Mouse (Mus musculus) MEL (cell line): ENCODE data around the gene Kalrn. TPM values are rescaled to one million over a fixed set of nuclear protein-coding genes. Genes with fewer than 3 reads are reported as not detected.

Source experiments
- DNase-seq: peaks from one replicate; pipeline ENCODE4 v3.0.0; 2011; ENCODE audit warnings: low read depth, low spot score
- H3K27ac ChIP-seq: 2 replicates; pipeline ENCODE4 v1.5.1; 2012; ENCODE audit warnings: low read depth, mild to moderate bottlenecking, control low read depth, low read length, moderate library complexity; ENCODE audit not compliant: control insufficient read depth
- H3K27me3 ChIP-seq, 2 experiments: fragments of 150-350 bp in 1 of 2; sonication (generic) in 1 of 2; 2 replicates each; pipeline ENCODE4 v1.6.1; 2012; ENCODE audit warnings: low read length in 2 of 2, mild to moderate bottlenecking in 2 of 2, improper control_type of control experiment in 1 of 2, moderate library complexity in 1 of 2; ENCODE audit not compliant: insufficient read depth in 2 of 2, control insufficient read depth in 1 of 2
- H3K36me3 ChIP-seq, 2 experiments: 2 replicates each; pipeline ENCODE4 v1.6.1; 2012 to 2014; ENCODE audit warnings: low read length in 2 of 2, improper control_type of control experiment in 1 of 2, inconsistent platforms in 1 of 2, mild to moderate bottlenecking in 1 of 2; ENCODE audit not compliant: insufficient read depth in 2 of 2, control insufficient read depth in 1 of 2
- H3K4me1 ChIP-seq, 2 experiments: fragments of 150-350 bp in 1 of 2; sonication (generic) in 1 of 2; 2 replicates each; pipeline ENCODE4 v1.6.1; 2012; ENCODE audit warnings: low read length in 2 of 2, improper control_type of control experiment in 1 of 2, mild to moderate bottlenecking in 1 of 2; ENCODE audit not compliant: insufficient read depth in 2 of 2, control insufficient read depth in 1 of 2
- H3K4me3 ChIP-seq, 2 experiments: fragments of 150-350 bp in 1 of 2; sonication (generic) in 1 of 2; 2 replicates each; pipeline ENCODE4 v1.5.1; 2012; ENCODE audit warnings: low read depth in 2 of 2, low read length in 2 of 2, mild to moderate bottlenecking in 2 of 2, moderate library complexity in 2 of 2, control low read depth in 1 of 2, improper control_type of control experiment in 1 of 2; ENCODE audit not compliant: control insufficient read depth in 1 of 2, insufficient read depth in 1 of 2
- H3K79me2 ChIP-seq: 2 replicates; pipeline ENCODE4 v1.6.1; 2012; ENCODE audit warnings: mild to moderate bottlenecking, low read length, moderate library complexity; ENCODE audit not compliant: control insufficient read depth, poor library complexity, insufficient read depth
- H3K9ac ChIP-seq: 2 replicates; pipeline ENCODE4 v1.6.1; 2012; ENCODE audit warnings: low read depth, mild to moderate bottlenecking, control low read depth, low read length, moderate library complexity; ENCODE audit not compliant: control insufficient read depth, poor library complexity, severe bottlenecking
- H3K9me3 ChIP-seq: fragments of 150-350 bp; sonication (generic); replicated peaks from 2 replicates; pipeline ENCODE4 v1.6.1; 2012; ENCODE audit warnings: mild to moderate bottlenecking, low read length, improper control_type of control experiment, moderate library complexity; ENCODE audit not compliant: insufficient read depth
- BHLHE40 ChIP-seq: IDR thresholded peaks from 2 replicates; pipeline ENCODE4 v1.6.1; 2012; ENCODE audit warnings: low read depth, mild to moderate bottlenecking, inconsistent platforms, low read length, improper control_type of control experiment, borderline replicate concordance
- CHD1 ChIP-seq: IDR thresholded peaks from 2 replicates; pipeline ENCODE4 v1.6.1; 2012; ENCODE audit warnings: low read depth, mild to moderate bottlenecking, inconsistent platforms, low read length, improper control_type of control experiment
- CHD2 ChIP-seq: IDR thresholded peaks from 2 replicates; pipeline ENCODE4 v1.6.1; 2011; ENCODE audit warnings: low read length, improper control_type of control experiment
- E2F4 ChIP-seq: IDR thresholded peaks from 2 replicates; pipeline ENCODE4 v1.6.1; 2011; ENCODE audit warnings: low read depth, low read length, improper control_type of control experiment, borderline replicate concordance
- ELF1 ChIP-seq: IDR thresholded peaks from 2 replicates; pipeline ENCODE4 v1.6.1; 2014; ENCODE audit warnings: low read depth, mild to moderate bottlenecking, inconsistent platforms, low read length, improper control_type of control experiment, moderate library complexity
- GABPA ChIP-seq: IDR thresholded peaks from 2 replicates; pipeline ENCODE4 v1.6.1; 2012; ENCODE audit warnings: low read depth, mild to moderate bottlenecking, inconsistent platforms, low read length, improper control_type of control experiment, moderate library complexity
- GATA1 ChIP-seq: IDR thresholded peaks from 2 replicates; pipeline ENCODE4 v1.6.1; 2011; ENCODE audit warnings: low read depth, low read length, improper control_type of control experiment
- HCFC1 ChIP-seq: IDR thresholded peaks from 2 replicates; pipeline ENCODE4 v1.6.1; 2012; ENCODE audit warnings: low read depth, mild to moderate bottlenecking, inconsistent platforms, low read length, improper control_type of control experiment, moderate library complexity
- JUND ChIP-seq: IDR thresholded peaks from 2 replicates; pipeline ENCODE4 v1.6.1; 2011; ENCODE audit warnings: low read depth, mild to moderate bottlenecking, improper control_type of control experiment, low read length
- KAT2A ChIP-seq: conservative IDR thresholded peaks from 2 replicates; pipeline ENCODE4 v1.6.1; 2012; ENCODE audit warnings: low read depth, low read length, improper control_type of control experiment, inconsistent platforms
- MAFK ChIP-seq: IDR thresholded peaks from 2 replicates; pipeline ENCODE4 v1.6.1; 2011; ENCODE audit warnings: low read depth, mild to moderate bottlenecking, low read length, improper control_type of control experiment, borderline replicate concordance
- MYB ChIP-seq: IDR thresholded peaks from 2 replicates; pipeline ENCODE4 v1.6.1; 2011; ENCODE audit warnings: mild to moderate bottlenecking, low read depth, low read length, improper control_type of control experiment
- MYC ChIP-seq: IDR thresholded peaks from 2 replicates; pipeline ENCODE4 v1.6.1; 2011; ENCODE audit warnings: low read depth, mild to moderate bottlenecking, low read length, improper control_type of control experiment, moderate library complexity
- NELFE ChIP-seq: IDR thresholded peaks from 2 replicates; pipeline ENCODE4 v1.6.1; 2011; ENCODE audit warnings: low read depth, low read length, improper control_type of control experiment
- NRF1 ChIP-seq: IDR thresholded peaks from 2 replicates; pipeline ENCODE4 v1.6.1; 2014; ENCODE audit warnings: low read depth, mild to moderate bottlenecking, inconsistent platforms, low read length, improper control_type of control experiment, moderate library complexity; ENCODE audit not compliant: poor library complexity, insufficient read depth, severe bottlenecking
- POLR2AphosphoS2 ChIP-seq: IDR thresholded peaks from 2 replicates; pipeline ENCODE4 v1.6.1; 2011; ENCODE audit warnings: low read length, improper control_type of control experiment
- RAD21 ChIP-seq: IDR thresholded peaks from 2 replicates; pipeline ENCODE4 v1.6.1; 2011; ENCODE audit warnings: mild to moderate bottlenecking, low read depth, low read length, improper control_type of control experiment
- TAL1 ChIP-seq: IDR thresholded peaks from 2 replicates; pipeline ENCODE4 v1.6.1; 2012; ENCODE audit warnings: mild to moderate bottlenecking, inconsistent platforms, low read length, moderate library complexity, mixed read lengths
- TBP ChIP-seq: IDR thresholded peaks from 2 replicates; pipeline ENCODE4 v1.8.0; 2011; ENCODE audit warnings: low read depth, low read length, improper control_type of control experiment
- TCF12 ChIP-seq: IDR thresholded peaks from 2 replicates; pipeline ENCODE4 v1.6.1; 2014; ENCODE audit warnings: low read depth, mild to moderate bottlenecking, inconsistent platforms, low read length, improper control_type of control experiment, moderate library complexity
- USF2 ChIP-seq, 2 experiments: IDR thresholded peaks; 2 replicates each; pipeline ENCODE4 v1.6.1; 2011 to 2012; ENCODE audit warnings: improper control_type of control experiment in 2 of 2, low read length in 2 of 2, borderline replicate concordance in 1 of 2, inconsistent platforms in 1 of 2, low read depth in 1 of 2, mild to moderate bottlenecking in 1 of 2; ENCODE audit not compliant: insufficient read depth in 1 of 2
- ZC3H11A ChIP-seq: IDR thresholded peaks from 2 replicates; pipeline ENCODE4 v1.6.1; 2012; ENCODE audit warnings: low read depth, mild to moderate bottlenecking, inconsistent platforms, low read length, improper control_type of control experiment
- polyA plus RNA-seq, 2 experiments: library from polyadenylated mRNA; stranded (reverse) in 1 of 2; unstranded in 1 of 2; fragments of >175 nt in 1 of 2; fragments of >200 nt in 1 of 2; gene quantifications; 2 replicates each; pipeline versions ENCODE4 v1.2.1 to v1.2.4; 2012; ENCODE audit warnings: low replicate concordance in 2 of 2, low read depth in 1 of 2; ENCODE audit not compliant: insufficient read length in 2 of 2, insufficient read depth in 1 of 2, missing spikeins in 1 of 2
- total RNA-seq: library from RNA; depleted of rRNA; stranded (reverse); fragments of 300-350 nt; gene quantifications from 2 replicates; pipeline ENCODE4 v1.2.3, GENCODE M21; 2012

The Kalrn gene
- total and polyA plus RNA-seq, 3 experiments = 10.4 to 11.8 TPM; not detected in 1

DNA sequence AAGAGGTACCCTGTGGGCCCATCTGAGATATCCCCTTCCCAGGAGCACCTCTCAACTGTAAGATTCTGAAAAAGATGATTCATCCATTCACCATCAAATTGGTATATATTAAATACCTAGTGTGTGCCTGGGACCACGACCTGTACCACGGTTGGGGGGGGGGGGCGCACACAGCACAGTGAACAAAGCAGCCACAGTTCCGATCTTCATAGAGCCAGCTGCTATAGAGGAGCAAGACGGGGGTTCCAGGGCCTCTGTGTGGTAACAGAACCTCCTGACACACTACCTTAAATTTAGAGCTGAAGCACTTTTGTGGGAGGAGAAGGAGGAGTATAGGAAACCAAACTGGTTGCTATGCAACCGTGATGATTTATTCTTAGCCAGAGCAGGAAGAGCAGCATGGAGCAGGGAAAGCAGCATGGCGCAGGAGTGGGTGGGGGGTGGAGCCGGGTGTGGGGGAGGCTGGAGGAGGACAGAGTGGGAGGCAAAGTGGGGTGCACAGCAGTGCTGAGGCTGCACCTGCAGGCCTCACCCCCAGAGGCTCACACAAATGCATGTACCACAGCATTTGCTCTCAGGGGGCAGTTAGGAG is 104.0 kb downstream of the Kalrn start (continued):
- no peak for TF ChIP-seq GABPA
- TF ChIP-seq, all 39 proteins: peak for 0

DNA sequence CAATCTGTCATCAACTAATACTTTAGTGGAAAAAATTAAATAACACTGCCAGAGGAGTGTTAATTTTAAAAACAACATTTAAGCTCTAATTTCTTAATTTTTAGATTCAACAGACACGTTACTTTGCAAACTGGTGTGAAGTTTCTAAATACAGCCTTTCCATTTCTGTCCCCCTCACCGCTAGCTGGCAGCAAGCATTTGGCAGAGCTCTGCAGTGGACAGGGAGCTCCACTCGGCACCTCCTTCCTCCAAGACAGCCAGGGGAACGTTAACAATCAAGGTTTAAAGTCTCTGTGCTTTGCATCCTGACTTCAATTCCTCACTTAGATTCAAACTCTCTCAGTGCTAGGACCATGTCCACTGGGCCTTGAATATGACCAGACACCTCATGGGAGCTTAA is 106.7 kb downstream of the Kalrn start:
- Histone ChIP-seq H3K36me3 (no peaks in the 10 kb centered on the region), H3K79me2 (no peaks in the 10 kb centered on the region), H3K27me3 (no peaks in the 10 kb centered on the region)

DNA sequence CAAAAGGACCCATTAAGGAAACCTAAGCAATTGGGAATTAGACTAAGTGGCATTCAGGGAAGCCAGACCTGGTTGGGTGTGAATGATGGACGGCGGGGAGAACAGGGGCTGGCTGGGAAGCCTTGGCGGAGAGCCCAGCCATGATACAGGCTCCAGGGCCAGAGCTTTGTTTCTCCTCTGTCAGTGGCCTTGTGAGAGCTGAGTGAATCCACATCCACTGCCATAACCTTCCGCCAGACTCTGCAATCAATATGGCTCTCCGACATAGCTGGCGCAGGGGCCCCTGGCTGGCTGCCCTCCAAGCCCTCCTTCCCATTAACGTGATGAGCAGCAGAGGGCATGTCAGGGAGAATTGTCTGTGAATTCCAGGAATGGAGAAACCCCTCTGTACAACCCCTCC is 117.0 kb downstream of the Kalrn start:
- no peaks in the 10 kb centered on the region for H3K9me3 ChIP-seq
- no peaks in the 10 kb centered on the region for H3K79me2 ChIP-seq
- H3K4me3 ChIP-seq = no peak overlapping the region
- H3K27ac ChIP-seq = no peak overlapping the region
- TF ChIP-seq HCFC1 (no peak), E2F4 (no peak), KAT2A (no peak), USF2 (IDR thresholded peaks at IDR 0.05; ENCODE audit: borderline replicate concordance in 1 of 2, insufficient read depth in 1 of 2, low read depth in 1 of 2, low read length in 2 of 2) (no peak), MAFK (no peak), TBP (no peak), GATA1 (no peak), TCF12 (no peak), ZC3H11A (no peak), ELF1 (no peak), CHD2 (no peak), TAL1 (no peak), NRF1 (no peak), GABPA (no peak), POLR2AphosphoS2 (no peak), MYB (no peak), MYC (no peak), BHLHE40 (no peak), CHD1 (no peak), RAD21 (no peak)
- no peak for DNase-seq
- H3K36me3 ChIP-seq = no peaks in the 10 kb centered on the region
- H3K27me3 ChIP-seq = no peaks in the 10 kb centered on the region
- no peaks in the 10 kb centered on the region for H3K4me1 ChIP-seq
- H3K9ac ChIP-seq = no peak overlapping the region

More for the DNA sequence above, 106.7 kb downstream of the Kalrn start:
- DNase-seq = no peak
- Histone ChIP-seq H3K4me1 (no peaks in the 10 kb centered on the region), H3K4me3 (no peak overlapping the region), H3K9me3 (no peaks in the 10 kb centered on the region), H3K27ac (no peak overlapping the region), H3K9ac (no peak overlapping the region)
- TF ChIP-seq JUND (no peak), NELFE (no peak), CHD2 (no peak), ZC3H11A (no peak)
